Mouse (Mus musculus) adrenal gland, adult (tissue): ENCODE measurements around the gene Eipr1.

Experiments
- DNase-seq, 2 experiments: peaks; one replicate each; pipeline ENCODE4 v3.0.0; 2022 to 2023; ENCODE audit warnings: low spot score in 1 of 2; ENCODE audit not compliant: inconsistent age in 2 of 2

The Eipr1 gene

GRCm38 (mm10) chr12:28817427-28817752 is 65.8 kb downstream of the Eipr1 start:
- DNase-seq = no peak

GRCm38 (mm10) chr12:28817891-28818290 is 66.3 kb downstream of the Eipr1 start:
- DNase-seq = no peak

DNA sequence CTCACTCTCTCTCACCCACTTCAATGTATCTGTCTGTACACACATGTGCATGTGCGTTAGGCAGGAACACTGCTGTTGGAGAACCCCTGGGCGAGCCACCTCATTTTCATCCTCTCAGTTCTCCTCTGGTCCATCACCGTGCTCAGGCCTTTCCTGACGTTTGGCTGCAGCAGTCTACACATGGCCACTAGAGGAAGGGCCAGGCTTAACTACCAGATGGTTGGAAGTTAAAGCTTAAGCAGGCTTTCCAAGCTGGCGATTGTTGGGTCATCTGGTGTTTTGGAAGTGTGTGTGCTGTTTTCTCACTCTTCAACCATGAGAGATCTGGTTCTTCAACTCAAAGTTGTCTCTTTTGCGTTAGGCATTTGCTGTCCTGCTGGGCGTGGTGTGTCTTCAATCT is 71.9 kb downstream of the Eipr1 start:
- DNase-seq = no peak

GRCm38 (mm10) chr12:28829502-28829901 is 77.9 kb downstream of the Eipr1 start:
- DNase-seq = no peak

DNA sequence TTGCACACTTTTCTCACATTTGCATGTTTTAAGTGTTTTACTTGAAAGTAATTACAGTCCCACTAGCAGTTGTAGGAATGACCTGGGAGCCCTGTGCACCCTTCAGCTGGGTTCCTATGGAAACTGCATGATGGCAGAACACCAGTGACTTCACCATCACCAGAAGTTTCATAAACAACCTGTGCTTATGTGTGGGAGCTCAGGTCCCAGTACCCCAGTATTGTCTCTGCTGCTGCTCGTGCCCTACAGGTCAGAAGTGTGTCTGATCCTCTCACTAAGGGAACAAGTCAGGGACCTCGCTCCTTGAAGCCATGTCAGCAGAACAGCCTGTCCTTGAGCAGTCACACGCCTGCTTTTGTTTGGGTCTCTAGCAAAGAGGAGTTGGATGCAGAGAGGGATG is 78.9 kb downstream of the Eipr1 start:
- DNase-seq = no peak

DNA sequence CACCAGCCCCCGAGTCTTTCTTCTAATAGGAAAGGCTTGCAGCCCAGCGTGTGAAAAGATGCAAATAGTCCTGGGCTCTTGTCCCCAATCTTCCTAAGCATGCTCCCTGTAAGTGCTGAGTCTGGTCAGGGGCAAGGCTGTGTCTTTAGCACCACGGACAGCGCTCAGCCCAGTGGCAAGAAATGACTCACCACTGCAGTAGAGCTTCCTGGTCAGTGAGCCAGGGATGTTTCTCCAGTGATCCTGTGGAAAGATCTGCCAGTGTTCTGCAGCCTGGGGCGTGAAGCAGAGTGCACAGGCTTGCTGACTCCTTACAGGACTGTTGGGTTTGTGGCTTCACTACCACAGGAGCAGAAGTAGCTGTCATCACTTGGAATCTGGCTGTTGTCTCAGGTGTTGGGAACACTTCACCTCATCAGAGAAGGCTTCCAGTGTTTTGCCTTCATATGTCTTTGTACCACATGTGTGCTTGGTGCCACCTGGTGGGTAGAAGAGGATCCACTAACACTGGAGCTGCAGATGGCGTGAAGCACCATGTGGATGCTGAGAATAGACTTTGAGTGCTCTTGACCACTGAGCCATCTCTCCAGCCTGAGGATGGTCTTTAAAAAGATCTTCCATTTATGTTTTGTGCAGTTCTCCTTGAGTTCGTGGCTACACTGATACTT is 79.6 kb downstream of the Eipr1 start:
- peak; percentile 77 to 84 for DNase-seq

DNA sequence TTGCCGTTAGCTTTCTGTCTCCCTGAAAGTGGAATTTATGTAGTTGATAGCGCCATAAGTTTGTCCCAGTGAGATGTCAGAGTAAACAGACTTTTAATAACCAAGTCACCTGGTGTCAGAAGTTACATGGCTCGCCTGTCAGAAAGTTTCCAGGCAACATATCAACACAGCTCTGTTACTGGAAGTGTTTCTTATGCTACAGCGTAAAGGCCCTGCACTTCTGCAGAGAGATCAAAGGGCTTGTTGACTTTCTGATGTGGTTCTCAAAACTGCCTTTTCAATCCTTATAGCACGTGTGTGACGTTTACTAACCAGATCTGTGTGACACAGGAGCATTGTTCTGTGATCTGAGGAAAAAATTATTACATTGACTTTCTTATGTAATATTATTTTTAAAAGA is 82.7 kb downstream of the Eipr1 start:
- no peak for DNase-seq

DNA sequence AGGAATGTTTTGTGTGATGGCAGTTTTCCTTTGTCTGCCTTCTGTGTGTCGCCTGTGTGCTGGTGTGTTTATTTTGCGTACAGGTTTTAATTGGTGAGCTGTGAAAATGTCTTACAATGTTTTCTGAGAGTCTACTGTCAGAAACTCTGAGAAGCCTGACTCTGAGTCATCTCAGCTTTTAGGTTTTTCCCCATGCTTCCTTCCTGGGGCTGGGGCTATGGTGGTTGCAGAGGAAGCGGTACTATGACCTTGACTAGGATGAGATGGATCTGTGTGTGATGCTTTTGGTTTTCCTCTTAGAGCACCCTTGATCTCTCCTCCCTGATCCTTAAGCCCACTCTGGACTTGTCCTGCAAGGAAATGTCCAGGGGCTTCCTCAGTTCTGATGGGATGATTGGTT is 84.1 kb downstream of the Eipr1 start:
- DNase-seq = no peak

DNA sequence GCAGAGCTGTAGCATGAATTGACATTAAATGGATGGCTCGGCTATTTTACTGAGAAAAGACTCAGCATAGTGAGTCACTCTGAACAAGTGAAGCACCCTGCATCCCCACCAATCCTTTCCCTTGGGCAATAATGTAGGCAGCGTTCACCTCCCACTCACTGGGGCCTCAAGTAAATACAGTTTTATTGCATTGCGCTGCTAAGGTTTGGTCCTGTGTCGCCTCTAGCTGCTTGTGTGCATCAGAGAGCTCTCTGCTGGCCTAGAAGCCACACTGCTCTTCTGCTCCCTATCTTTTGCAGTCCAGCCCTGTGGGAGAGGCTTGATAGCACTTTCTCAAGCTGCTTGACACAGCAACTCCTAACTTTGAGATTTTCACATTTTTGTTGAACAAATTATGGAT is 86.7 kb downstream of the Eipr1 start:
- DNase-seq = no peak

GRCm38 (mm10) chr12:28838971-28839370 is 87.4 kb downstream of the Eipr1 start:
- DNase-seq = no peak

- DNase-seq = no peak
These were observed 89.6 kb downstream of the Eipr1 start for GRCm38 (mm10) chr12:28841179-28841698.

DNA sequence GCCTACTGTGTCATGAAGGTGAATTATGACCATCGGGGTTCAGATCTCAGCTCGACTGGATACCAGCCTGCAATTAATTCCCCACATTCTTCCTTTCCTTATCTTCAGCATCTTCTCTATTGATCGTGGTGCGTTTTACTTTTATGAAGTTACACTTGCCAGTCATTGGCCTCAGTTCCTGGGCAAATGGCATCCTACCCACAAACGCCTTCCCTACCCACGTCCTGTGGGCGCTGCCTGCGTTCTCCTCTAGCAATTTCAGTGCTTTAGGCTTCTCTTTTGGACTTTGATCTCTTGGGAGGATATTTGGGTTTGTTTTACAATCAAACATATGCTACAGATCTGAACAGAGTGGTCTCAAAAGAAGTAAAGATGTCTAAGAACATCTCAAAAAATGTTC is 94.2 kb downstream of the Eipr1 start:
- no peak for DNase-seq

DNA sequence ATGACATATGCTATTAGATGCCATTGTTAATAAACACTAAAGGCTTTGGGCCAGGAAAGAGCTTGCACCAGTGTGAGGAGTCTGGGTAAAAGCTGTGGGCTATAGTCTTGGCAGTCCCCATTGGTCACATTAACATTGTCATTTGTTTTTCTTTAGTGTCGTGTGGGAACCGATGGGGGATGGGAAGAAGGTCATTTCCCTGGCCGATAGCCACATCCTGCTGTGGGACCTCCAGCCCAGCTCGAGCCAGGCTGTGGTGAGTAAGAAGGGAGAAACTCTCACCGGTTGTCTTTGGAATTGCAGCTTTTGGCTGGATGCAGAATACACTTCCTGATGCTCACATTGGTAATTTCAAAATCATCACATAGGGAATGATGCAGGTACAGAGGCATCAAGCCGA is 95.8 kb downstream of the Eipr1 start:
- DNase-seq = peak; percentile 18 to 63

DNA sequence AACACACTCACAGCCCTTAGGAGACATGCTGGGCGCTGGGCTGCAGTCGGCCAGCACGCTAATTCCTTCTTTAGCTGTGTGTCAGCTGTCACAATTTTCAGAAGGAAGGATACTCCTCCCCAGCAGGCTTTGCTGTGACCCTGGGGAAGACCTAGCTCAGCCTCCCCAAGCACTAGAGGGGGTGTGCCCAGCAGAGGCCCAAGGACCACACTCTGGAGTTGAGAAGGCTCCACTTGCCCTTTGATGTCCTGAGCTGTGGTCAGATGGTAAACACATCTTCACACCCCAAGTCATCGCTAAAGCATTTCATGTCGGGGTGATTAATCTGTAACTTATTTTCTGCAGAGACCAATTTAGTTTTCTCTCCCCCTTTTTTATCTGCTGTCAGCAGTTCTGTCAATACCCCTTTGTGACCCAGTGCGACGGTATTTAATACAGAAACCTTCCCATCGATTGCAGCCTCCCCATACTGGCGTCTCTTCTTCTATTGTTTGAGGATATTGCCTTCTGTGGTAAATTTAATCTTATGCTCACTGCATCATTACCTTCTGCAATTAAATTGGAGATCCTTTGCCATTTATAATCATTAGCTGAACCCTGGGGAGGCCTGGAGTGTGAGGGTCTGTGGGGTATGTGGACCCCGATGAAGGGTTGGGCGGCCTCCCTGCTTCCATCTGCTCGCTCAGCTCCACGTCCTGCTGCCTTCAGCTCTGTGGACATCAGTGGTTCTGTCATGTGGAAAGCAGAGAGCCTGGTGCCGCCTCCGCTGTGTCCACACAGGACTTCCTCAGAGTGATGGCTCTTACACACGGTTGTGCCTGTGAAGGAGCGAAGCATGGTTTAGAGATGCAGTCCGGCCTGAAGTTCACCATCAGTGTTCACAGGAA is 97.4 kb downstream of the Eipr1 start:
- no peak for DNase-seq

GRCm38 (mm10) chr12:28859495-28860263 is 108.1 kb downstream of the Eipr1 start:
- DNase-seq = no peak

DNA sequence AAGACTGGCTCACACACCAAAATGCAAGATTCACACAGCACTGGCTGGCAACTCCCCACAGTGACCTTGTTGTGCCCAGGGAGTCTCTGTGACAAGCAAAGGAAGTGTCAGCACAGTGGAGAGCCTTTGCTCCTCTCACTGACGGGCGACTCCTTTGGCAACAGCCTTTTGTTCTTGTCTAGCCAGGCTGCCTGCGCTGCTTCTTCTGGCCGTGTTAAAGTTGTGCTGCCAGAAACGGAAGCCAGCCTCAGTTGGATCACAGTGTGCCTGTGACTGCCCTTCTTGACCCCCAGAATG is 108.6 kb downstream of the Eipr1 start:
- DNase-seq = peak in 1 of 2 experiments; percentile 32

GRCm38 (mm10) chr12:28863260-28863659 is 111.7 kb downstream of the Eipr1 start:
- no peak for DNase-seq

- DNase-seq = no peak
These were observed 114.5 kb downstream of the Eipr1 start for GRCm38 (mm10) chr12:28866121-28866520.

- no peak for DNase-seq
These were observed 117.2 kb downstream of the Eipr1 start for GRCm38 (mm10) chr12:28868794-28869193.

- no peak for DNase-seq
These were observed 120.7 kb downstream of the Eipr1 start for GRCm38 (mm10) chr12:28872271-28872670.

DNA sequence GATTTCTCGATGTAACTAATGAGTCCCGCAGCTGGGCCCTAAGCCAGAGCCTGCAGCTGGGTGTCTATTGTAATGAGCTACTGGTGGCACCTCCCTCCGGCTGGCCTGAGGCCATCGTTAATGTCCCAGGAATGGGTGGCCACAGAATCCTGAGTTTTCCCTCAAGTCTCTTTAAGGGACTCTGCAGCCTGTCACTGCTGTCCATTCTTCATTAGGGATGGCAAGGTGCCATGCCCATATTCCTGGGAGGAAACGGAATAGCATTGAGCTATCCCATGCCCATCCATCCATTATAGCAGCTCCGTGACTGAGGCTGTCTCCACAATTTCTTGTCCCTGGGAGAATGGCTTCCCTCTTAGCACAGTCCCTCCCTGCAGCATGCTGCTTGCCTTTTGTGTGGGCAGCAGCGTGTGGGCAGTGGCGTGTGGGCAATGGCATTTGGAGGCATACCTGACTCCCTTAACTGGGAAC is 123.2 kb downstream of the Eipr1 start:
- DNase-seq = no peak

DNA sequence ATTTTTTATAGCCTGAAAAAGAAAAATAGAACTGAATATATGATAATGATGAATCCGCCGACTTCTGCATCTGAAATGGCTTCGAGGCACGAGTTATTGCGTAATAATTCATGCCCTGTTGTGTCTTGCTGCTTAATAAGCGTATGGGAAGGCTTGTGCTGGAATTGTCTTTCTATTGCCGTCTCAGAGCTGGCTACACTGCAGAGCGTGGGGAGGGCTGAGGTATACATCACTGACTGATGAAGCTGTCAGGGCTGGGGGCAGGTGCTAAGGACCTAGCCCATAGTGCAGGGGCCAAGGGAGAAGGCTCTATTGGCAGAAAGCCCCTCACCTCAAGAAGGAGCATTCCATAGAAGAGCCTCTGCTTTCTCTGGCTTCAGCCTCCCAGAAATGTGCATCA is 123.9 kb downstream of the Eipr1 start:
- no peak for DNase-seq
